Mouse (Mus musculus) ES-Bruce4 (cell line): ENCODE data around the gene Rab1b.
A peak's percentile ranks its signal among the peaks of the same experiment; 100 is the strongest.

Experiments
- CTCF ChIP-seq: IDR thresholded peaks from one replicate; pipeline ENCODE4 v1.8.1; 2011; ENCODE audit warnings: low read depth, low read length
- EP300 ChIP-seq: IDR thresholded peaks from 2 replicates; pipeline ENCODE4 v1.6.1; 2011; ENCODE audit warnings: low read depth, low read length; ENCODE audit not compliant: insufficient read depth

DNA sequence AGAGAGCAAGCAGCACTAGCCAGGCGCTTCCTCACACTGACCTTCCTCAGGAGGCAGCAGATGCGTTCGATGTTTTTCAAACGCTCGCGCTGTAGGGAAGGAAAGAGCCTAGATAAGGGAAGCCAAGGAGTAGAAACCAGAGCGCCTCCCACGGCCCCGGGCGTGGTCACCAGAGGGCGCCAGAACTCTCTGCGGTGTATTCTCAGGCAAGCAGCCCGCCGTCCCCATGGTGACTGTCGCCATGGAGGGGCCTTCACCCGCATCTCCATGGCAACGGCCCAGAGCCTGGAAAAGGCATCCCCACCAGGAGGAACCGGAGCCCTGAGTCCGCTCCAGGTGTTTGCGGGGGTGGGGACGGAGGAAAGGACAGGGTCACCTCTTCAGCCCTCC is 12.6 kb downstream of the Rab1b start:
- TF ChIP-seq CTCF (peak; percentile 87), EP300 (no peak)
